Mouse (Mus musculus): ENCODE data around the gene Lzts2.
A peak's percentile ranks its signal among the peaks of the same experiment; 100 is the strongest.
"Not testable (repeated sequence)": the region's sequence is repeated elsewhere in the genome, so short reads cannot be mapped to it uniquely, and the experiment has no call there.

The Lzts2 gene

DNA sequence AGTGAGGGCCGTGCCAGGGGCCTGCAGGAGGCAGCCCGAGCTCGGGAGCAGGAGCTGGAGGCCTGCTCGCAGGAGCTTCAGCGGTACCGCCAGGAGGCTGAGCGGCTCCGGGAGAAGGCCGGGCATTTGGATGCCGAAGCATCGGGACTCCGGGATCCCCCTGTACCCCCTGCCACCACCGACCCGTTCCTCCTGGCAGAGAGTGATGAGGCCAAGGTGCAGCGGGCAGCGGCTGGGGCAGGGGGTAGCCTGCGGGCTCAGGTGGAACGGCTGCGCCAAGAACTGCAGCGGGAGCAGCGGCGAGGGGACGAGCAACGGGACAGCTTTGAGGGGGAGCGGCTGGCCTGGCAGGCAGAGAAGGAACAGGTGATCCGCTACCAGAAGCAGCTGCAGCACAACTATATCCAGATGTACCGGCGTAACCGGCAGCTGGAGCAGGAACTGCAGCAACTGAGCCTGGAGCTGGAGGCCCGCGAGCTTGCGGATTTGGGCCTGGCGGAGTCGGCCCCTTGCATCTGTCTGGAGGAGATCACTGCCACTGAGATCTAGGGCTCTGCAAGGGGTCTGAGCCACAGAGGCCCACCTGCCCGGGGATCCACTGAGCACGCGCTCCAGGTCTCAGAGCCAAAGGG is 11.8 kb downstream of the Lzts2 start:
- DNase-seq (ENCODE audit: low spot score): no peak

DNA sequence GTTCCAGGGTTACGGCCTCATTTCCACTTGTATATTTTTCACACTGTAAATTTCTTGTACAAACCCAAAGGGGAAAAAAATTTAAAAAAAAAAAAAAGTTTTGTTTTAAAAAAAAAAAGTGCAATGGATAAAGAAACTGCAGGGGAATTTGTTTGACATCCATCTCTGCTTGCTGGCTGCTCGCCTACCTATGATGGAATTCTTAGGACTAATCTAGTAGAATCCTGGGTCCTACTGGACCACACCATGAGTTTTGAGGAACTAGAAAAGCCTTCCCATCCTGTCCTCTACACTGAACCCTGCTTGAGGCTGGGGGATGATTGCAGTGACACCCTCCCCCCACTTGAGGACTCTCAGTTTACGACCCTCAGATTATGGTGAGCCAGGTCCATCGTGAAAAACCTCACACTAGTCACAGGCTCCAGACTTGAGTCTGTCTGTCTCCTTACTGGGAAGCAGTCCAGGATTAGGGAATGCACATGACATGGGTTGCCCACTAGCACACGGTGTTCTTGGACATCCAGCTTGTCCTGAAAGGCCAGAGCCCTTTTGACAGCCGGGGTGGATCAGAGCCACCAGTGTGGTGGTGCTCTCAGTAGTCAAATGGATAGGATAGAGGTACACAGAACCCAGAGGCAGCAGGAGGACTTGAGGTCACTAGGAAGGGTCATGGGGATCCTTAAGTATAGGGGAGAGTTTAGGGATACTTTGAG is 12.9 kb downstream of the Lzts2 start:
- no peak for DNase-seq (ENCODE audit: low spot score)

DNA sequence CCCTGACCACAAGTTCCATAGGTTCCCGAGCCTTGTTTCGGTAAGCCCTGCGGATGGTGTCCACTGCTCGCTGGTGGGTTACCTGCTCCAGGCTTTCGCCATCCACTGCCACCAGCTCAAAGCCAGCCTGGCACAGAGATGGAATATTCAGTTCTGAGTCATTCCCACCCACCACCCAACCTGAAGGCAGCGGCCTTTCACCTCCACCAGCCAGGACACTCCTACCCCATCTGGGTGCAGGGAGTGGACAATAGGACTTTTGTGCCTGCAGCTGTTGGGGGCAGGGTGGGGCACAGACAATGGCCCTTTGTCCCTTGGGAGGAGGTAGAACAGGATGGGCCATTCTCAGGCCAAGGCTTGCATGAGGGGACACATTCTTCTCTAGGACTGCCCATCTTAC is 13.6 kb downstream of the Lzts2 start:
- DNase-seq (ENCODE audit: low spot score): no peak

DNA sequence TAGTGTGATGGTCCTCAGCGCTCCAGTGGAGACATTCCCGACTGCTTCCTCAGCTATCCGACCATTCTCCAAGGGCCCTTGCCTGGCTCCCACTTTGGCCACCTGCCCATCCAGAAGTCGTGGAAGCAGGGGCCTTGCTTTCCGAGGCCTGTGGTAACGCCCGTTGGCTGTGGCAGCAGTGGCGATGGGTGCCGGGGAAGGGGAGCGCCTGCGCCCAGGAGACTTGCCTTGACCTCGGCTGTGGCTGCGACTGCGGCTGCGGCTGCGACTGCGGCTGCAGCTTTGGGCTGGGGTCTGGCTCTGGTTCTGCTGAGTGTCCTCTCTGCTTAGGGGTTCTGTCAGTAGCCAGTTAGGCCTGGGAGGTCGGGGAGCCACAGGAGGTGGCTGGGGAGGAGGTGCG is 14.5 kb downstream of the Lzts2 start:
- DNase-seq (ENCODE audit: low spot score): no peak

DNA sequence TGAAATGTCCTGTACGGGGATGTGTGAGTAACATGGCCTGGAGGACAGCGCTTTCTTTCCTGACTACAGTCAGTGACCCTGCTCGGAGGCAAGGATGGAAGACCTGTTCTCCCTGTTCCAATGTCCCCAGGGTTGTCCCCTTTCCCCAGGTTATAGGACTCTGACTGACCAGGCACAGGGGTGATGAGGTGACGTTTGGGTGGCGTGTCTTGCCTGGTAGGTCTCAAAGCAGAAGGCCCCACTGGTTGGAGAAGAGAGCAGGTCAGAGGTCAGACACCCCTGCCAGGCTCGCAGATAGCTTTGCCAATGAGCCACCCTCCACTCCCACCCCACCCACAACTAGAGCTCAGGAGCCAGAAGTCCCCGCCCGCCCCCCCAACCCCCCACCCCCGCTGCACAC is 15.4 kb downstream of the Lzts2 start:
- no peak for DNase-seq (ENCODE audit: low spot score)

DNA sequence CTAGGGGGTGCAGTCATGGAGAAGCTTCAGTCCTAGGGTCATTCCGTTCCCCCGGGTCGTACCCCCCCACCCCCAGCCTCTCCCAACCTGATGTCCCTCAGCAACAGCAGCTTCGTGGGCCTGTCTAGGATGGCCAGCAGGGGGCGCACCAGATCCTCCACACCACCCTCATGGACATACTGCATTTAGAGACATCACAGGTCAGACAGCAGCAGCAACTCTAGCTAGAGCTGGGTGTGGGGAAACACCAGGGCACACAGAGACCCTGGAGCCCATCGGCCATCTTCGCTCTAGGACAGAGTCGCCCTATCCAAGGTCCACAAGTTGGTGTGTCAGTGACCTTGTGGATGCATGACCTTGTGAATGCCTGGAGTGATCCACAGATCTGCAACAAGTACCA is 15.9 kb downstream of the Lzts2 start:
- DNase-seq (ENCODE audit: low spot score): peak; percentile 58

DNA sequence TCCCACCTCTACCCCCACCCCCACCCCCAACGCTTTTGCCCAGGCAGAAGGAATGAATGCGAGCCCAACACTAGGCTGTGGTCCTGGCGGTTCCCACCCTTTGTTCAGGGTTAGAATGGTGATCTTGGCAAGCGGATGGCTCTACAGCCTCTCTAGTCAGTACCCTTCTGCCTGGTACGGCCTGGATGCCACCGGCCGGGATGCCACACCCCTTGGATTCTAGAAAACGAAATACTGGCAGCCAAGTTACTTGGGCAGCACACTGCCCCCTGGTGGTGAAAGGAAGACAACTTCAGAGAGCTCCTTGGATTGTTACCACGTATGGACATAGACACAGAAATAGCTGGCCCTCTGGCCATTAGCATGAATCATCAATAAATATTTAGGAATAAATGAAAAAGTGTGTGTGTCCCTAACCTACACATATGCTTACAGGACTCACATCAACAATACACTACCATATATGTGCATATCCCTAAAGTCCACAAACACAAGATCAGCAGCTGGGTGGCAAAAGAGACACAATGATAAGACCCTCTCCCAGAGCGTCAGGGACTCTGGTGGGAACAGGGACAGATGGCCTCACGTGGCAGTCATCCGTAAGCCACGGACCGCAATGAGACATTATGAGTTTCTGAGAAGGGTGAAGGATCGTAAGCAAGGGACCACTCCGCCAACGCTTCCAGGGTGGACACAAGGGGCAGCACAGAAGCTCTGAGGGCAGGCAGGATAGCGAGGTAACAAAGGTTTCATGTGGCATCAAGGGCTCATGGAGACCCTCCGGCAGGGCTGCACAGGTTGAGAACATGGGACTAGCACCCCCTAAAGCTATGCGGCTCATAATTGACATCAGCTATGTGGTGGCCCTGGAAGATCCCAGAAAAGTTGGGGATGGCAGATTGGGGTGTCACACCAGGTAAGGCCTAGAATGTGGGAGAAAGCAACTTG is 16.8 kb downstream of the Lzts2 start:
- peak; percentile 79 for DNase-seq (ENCODE audit: low spot score)

DNA sequence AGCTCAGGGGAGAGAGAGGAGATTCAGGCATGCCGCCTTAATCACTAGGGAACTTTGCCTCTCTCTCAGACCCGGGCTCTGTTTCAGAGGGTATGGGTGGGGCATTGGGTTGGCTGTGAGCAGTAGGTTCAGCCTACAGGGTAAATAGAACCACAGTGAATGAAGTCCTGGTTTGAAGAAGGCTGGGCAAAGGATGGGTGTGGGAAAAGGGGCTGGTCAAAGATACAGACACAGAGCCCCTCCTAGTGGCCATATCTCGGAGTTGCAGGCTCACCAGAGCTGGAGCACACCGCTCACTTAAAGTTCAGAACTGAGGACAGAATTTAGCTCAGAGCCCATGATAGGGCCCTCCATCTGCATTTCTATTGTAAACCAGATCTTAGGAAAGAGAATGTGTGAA is 17.6 kb downstream of the Lzts2 start:
- DNase-seq (ENCODE audit: low spot score): peak; percentile 75

DNA sequence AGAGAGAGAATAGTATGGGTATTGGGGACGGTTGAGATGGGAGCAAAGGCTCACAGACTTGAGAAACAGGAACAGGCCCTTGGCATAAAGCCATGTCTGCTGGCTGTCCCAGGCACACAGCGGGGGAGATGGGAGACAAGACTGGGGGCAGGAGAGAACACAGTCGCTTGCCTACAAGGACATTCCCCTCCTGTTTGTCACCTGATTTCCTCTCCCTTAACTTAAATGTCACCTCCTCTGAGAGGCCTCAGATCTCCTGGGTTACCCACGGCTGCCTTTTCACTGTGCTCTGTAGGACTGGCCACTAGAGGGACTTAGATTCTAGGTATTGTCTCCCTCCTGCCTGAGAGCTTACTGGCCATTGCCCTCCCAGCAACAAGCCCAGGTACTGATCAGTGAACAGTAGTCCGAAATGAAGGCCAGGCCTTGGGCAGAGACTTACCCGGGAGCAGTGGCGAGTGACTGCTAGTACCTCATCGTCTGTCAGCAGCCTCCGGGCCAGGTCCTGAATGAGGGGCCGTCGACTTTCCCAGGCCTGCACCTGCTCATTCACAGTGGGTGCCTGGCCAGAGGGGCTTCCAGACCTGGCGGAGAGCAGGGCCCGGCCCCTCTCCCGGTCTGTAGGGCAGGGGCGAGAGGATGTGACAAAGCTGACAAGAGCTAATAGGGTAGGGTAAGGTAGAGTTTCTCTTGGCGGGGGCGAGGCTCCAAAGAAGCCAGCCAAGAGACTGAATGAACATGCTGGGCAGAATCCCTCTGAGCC is 18.5 kb downstream of the Lzts2 start:
- DNase-seq (ENCODE audit: low spot score): no peak

DNA sequence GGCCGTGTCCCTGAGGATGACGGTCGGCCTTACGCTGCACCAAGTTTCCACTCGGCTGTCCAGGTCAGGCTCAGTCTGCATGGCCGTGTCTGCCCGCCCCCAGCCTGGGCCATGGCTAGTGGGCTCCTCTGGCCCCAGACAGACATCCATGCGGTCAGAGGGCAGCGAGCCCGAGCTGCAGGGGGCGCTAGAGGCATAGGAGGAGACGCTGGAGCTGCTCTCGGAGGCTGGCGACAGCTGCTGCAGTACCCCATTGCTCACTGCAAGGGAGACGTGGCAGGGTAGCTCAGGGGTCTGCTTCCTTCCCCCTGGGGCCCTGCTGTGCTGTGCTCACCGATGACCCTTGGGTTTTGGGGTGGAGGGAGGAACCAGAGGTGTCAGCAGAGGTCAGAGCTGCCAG is 22.7 kb downstream of the Lzts2 start:
- no peak for DNase-seq (ENCODE audit: low spot score)

DNA sequence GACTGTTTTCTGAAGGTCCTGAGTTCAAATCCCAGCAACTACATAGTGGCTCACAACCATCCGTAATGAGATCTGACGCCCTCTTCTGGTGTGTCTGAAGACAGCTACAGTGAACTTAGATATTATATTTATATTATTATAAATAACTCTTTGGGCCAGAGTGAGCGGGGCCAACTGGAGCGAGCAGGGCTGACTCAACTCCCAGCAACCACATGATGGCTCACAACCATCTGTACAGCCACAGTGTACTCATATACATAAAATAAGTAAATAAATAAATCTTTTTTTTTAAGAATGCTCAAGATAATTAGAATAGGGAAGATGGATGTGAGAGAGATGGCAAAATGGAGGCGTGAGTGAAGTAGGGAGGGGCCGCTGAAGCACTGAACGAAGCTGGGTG is 24.0 kb downstream of the Lzts2 start:
- DNase-seq (ENCODE audit: low spot score): not testable (repeated sequence)

DNA sequence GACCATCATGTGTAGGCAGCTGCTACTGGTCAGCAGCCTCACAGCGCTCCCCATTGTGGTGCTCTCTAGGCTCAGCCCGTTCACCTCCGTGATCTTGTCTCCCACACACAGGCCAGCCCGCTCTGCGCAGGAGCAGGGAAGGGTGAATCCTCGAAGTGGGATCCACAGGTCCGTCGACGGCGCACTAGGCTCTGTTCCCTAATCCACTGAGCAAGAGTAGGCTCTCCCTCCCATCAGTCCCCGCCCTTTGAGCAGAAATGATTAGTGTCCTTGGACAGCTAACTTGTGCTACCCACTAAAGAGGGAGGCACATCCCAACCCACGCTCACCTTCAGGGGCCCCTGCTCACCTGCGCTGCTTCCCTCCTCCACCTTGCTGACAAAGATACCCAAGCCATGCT is 26.0 kb downstream of the Lzts2 start:
- DNase-seq (ENCODE audit: low spot score): no peak

DNA sequence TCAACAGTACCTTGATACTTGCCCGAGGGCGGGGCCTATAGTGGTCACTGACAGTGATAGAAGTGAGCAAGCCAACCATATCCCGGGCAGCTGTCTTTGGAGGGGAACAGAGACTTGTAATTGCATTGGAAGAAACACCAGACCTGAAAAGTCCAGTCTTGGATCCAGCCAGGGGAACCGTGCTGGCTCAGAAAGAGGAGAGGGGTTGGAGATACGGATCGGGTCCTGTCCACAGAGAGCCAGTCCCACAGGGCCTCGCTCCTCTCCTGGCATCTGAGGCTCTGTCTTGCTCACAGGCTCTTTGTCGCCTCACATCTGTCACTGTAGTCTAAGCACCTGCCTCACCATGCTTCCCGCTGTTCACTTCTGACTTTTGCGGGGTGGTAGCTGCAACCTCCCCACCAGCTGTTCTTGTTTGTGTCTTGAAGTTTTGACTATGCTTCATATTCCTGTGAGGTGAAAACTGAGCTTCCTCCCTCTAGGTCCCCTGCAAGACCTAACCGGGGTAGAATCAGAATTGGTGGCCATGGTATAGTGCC is 30.2 kb downstream of the Lzts2 start:
- no peak for DNase-seq (ENCODE audit: low spot score)

DNA sequence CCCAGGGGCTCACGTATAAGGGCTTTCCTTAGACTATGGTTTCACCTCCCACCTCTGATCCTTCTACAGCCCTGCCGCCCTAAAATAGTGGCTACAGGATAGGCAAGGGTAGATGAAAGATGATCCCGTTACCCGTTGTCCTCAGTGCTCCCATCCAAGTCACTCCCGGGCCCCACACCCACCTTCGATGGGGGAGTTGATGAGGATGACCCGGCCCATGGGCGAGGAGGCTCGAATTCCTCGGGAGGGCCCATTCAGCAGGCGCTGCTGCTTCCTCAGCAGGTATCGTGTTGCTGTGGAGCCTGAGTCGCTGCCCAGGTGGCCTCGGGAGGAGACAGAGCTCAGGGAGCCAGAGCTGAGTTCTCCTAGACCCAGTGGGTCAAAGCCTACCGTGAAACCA is 31.0 kb downstream of the Lzts2 start:
- DNase-seq (ENCODE audit: low spot score): no peak

DNA sequence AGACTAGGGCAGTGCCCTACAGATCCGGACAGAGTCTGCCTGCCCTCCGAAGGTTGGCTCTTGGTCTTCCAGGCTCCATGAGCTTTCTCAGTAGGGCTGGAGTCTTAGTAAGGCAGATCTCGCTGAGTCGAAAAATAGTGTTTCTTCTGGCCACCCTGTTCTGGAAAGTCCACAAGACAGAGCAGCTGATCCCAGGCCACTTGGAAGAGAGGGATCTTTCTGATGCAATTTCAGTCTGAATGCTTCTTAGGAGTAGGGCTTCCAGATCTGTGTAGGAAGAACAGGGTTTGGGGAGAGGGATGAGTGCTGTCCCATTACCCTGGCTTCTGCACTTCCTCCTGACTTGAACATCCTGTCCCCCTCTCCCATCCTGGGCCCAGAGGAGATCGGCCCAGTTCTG is 31.4 kb downstream of the Lzts2 start, which contains the start of gene Pdzd7:
Gene Pdzd7, minus strand, starts transcription at position 67 of the 400 bp plus-strand sequence.
- no peak for DNase-seq (ENCODE audit: low spot score)

DNA sequence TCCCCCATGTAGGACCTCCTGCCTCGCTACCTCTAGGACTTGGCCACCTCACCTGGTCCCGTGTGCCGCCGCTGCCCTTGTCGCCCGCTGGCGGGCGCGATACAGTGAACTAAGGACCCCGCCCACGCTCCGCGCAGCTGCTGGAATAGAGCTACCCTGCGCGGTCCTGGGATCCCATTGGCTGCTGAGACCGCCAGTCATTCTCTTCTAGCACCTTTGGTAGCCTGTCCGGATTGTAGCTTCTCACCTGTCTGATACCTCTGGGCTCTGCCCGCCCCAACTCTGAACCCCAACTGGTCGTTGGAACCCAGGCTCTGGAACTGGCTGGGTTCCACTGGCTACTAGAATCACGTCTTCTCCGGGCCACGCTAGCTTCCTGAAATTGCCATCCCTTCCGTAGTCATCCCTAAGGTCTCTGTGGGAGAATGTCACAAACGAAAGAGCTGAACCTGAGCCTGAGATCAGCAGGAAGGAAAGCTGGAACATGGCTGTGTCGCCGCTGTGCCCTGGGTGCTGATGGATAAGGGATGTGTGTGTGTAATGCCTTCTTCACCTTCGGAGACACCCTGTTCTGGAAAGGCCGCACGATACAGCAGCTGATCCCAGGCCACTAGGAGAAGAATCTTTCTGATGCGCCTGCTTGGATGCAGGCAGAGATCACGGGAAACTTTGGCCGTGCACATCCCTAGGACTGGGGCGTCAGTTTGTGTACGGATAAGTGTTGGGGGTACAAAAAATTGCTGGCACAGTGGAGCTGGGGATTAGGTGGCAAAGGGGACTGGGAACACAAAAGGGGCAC is 32.5 kb downstream of the Lzts2 start:
- DNase-seq (ENCODE audit: low spot score): peak; percentile 64

DNA sequence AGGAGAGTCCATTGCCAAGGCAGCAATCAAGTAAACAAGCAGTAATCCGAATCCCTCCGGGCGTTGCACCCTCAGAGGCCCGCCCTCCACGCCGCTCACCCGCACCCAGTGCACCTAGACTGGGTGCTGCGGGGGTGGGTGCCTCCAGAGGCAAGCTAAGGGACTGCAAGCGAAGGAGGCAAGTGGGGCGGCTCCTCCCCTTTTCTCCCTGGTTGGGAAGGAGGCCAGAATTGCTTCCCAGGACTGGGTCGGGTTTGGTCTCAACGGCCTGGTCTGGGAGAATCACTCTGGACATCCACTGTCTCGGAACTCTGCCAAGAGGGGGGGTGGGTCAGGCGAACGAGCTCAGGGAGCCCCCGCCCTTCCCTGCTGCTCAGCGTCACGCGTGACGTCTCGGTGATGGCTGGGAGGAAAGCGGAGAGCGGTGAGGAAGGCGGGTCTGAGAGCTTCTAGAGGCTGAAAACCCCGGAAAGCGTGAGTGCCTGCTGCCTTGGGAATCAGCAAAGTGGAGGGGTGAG is 33.3 kb downstream of the Lzts2 start, which contains the start of gene Sfxn3:
Gene Sfxn3, plus strand, starts transcription at position 87 of the 518 bp plus-strand sequence.
- peak; percentile 94 for DNase-seq (ENCODE audit: low spot score)

DNA sequence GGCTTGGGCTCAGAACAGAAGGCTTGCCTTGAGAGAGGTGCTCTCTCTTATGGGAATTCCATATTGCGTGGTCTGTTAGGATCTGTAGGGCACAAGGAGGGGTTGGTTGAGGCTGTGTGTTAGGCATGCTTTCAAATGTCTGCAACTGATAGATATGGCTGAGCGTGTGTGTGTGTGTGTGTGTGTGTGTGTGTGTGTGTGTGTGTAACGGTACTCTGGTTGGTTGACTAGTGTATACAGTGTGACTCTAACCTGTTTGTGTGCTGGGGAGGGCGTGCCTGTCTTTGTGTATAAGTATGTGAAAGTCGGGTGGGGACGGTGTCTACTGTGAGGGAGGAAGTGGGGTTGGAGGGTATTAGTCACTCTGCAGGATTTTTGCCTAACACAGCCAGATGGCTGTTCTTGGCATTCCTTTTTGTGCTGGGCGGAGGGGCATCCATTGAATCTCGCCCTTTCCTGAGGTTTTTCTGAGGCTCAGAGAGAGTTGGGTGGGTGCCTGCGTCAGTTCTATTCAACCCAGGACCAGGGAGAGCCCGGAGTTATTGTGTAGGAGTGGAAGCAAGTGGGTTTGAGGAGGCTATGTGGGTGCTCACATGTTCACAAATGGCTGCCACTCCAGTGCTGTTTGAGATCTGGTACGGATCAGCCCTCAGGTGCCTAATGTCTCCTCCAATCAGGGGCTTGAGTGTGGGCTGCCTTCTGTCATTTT is 33.9 kb downstream of the Lzts2 start:
- DNase-seq (ENCODE audit: low spot score): no peak

DNA sequence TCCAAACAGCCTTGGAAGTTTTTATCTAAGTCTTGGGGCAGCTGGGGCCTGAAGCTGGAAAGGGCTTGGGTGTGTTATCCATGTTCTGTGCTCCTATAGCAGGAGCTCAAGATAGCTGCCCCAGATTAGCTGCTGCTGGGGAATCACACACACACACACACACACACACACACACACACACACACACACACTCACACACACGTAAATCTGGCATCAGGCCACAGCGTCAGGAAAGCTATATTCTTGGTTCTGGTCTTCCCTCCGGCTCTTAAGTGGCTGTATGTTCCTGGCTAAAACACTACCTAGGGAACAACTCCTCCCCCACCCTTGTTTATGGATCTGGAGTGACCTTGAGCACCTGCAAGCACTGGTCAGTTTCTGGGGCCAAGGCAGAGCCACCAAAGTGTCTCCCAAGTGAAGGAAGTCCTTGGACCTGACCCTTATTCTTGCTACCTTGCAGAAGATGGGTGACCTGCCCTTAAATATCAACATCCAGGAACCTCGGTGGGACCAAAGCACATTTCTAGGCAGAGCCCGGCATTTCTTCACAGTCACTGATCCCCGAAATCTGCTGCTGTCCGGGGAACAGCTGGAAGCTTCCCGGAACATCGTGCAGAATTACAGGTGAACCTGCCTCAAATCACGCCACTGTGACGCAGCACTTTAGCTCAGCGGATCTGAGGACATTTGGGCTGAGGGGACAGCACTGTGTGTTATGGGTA is 34.6 kb downstream of the Lzts2 start:
- DNase-seq (ENCODE audit: low spot score): no peak

All from ovary, postnatal 14 days (tissue).